Mouse (Mus musculus) 3134 (cell line): ENCODE results near the gene 2310039H08Rik.

ENCODE experiments used
- DNase-seq: peaks from one replicate; pipeline ENCODE4 v3.0.0-alpha.2; 2011; ENCODE audit warnings: low spot score; ENCODE audit not compliant: insufficient read length; ENCODE audit errors: extremely low read depth

Gene 2310039H08Rik

DNA sequence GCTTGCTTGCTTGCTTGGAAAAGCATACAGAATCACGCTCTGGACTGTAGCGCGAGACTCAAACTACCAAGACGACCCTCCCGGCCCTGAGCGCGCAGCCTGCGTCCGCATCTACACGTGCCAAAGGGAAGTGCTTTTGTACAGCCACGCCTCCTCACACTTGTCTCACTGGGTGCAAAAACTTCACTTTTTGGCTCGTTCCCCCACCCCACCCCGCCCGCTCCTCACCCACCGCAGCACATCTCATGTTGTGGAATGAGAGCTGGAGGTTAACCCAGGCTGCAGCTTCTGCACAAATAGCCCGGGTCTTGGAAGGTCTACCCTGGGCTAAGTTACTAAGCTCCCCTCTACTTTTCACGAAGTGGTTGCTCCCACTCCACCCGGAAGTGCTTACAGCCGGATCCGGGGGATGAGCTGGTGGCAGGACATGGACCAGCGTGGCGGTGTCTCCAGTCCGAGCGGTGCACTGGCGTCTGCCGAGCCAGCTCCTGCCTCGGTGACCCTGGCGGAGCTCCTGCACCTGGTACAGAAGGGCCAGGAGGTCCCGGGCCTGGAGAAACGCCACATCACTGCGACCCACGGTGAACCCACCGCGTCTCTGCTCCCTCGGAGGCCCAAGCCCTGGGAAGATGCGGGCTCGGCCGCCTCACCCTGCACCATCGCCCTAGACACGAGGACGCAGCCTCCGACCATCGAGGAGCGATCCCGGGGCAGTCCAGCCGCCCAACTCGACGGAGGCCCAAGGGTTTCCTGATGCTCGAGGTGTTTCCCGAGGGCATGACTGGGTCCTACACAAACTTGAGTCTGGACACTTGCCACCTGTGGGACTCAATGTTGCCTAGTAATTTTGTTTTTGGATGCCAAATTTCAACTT, at the start of gene 2310039H08Rik:
2310039H08Rik (plus strand) TSS at position 232 of the 874 bp plus-strand sequence.
- DNase-seq: peak; percentile 94

DNA sequence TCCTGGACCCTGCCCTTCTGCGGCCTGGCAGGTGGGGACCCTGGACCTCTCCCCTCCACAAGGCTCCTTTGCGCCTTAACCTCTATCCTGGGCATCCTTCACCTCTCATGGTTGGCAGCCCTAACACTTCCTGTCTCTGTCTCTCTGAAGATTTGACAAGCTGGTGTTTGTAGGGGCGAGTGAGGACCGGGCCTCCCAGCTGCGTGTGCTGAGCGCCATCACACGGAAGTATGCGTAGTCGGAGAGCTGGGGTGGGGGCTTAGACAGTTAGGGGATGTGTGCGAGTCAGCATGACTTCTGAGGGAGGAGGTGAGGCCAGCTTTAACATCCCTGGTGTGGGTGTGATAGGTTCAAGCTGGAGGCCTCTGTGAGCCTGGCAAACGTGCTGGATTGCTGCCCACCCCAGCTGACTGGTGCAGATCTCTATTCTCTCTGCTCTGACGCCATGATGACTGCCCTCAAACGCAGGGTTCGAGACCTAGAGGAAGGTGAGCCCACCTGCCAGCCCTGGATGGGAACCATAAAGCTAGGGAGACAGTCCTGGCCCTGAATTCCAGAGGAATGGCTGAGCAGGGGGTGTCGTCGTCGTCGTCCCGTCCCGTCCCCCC, 47.9 kb upstream of the 2310039H08Rik start:
- no peak for DNase-seq

DNA sequence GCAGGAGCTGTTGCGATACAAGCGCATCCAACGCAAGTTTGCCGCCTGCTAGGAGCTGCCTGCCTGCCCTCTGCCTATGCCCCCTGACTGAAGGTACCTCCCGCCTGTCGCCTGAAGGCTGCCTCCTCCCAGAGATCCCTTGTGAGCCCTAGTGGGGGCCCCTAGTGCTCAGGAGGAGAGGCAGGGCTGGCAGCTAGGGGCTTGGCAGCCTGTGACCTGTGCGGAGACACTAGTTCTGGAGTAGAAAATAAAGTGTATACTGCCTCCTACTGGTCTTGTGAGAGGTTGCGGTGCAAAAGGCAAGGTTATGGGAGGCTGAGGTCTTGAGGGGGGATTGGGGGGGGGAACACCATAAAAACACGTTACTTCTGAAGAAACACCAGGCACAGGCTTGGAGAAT, 47.2 kb upstream of the 2310039H08Rik start:
- peak; percentile 46 for DNase-seq

GRCm38 (mm10) chr17:46725731-46726645, 46.4 kb upstream of the 2310039H08Rik start:
- DNase-seq: no peak

DNA sequence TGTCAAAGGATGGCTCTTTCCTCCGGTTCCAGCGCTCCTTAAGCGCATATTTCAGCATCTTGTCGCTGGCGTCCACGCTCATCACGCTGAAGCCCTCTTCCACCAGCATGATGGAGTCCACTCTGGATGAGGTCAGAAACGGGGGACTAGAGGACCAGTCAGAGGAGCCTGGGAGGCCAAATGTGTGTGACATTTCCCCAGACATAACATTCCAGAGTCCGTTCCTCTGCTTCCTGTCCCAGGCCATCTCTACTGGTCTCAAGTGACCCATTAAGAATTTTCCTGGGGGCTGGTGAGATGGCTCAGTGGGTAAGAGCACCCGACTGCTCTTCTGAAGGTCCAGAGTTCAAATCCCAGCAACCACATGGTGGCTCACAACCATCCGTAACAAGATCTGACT, 45.2 kb upstream of the 2310039H08Rik start:
- DNase-seq: no peak

DNA sequence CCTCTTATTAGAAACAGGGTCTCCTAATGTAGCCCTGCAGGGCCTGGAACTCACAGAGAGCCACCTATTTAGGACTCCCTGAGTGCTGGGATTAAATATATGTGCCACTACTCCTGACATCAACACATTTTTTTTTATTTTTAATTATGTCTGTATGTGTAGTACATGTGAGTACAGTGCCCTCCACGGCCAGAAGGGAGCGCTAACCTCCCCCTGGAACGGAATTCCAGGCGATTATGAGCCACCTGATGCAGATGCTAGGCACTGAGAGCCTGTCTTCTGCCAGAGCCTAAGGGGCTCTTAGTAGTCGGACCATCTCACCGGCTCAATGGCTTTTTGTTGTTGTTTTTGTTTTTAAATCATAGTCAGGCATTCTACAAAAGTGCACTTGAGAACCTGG, 44.4 kb upstream of the 2310039H08Rik start:
- no peak for DNase-seq

DNA sequence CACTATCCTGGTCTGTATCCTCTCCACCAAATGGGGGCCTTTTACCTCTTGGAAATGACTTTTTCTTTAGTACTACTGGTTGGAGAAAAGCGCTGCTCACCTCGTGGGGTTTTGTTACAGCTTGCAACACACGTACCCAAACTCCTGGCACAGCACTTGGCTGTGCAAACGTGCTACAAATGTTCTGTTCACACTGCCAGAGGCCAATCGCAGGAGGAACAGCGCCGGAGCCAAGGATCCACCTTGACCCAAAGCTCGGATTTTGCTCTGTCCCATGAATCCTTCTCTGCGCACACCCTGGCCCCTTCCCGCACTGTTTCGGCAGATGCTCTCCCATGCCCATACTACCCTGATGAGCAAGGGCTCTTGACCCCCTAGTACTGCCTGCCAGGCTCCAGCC, 43.9 kb upstream of the 2310039H08Rik start:
- DNase-seq: no peak

DNA sequence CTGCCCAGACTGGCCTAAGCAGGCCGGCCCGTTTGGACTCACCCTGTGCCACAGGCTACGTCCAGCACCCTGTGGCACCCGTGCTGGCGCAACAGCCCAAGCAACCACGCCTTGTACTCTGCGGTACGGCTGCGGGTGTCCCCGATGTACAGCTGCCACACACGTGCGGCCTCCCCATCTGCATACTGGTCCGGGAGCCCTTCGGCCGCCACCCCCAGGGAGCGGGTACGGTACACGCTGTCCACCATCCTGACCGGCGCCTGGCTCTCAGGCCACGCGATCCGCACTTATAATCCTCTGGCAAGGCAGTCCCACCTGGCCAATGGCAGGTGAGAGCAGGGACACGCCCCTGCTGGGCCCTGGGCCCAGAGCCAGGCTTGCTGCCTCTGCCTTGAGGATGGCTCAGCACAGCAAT, 43.5 kb upstream of the 2310039H08Rik start, which contains the start of gene Gnmt:
Gnmt (minus strand) TSS at position 265 of the 415 bp plus-strand sequence.
- no peak for DNase-seq

DNA sequence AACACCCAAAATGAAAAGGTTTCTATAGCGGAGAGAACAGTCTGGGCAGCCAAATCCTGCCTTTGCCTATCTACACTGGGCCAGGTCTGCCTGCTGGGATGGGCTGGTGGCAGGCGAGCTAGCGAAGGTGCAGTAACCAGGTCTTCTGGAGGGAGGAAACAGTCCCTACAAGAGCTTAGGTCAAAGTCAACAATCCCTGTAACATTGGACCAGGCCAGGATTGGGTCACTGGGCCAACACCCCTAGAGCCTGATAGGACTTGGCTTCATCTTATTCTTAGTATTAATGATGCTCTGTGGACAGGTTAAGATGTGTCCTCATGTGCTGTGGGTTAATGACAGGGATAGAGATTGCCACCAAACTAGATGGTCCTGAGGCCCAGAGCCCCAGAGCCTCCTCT, 38.4 kb upstream of the 2310039H08Rik start:
- DNase-seq: no peak

DNA sequence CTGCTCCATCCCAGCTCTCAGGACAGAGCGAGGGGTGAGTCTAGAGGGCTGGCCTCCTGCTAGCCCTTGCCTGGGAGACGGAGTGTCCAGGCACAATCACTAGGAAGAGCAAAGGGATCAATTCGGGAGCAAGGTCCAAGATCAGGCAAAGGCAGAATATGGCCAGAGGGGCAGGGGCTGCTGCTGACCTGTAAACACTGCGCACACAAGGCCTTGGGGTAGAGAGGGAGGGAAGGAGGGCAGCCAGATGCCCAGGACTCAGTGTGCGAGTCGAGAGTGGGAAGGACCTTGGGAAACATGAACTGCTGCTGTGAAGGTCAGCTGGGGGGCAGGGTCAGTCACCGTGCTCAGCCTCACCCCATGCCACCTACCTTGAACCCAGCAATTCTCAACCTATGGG, 37.1 kb upstream of the 2310039H08Rik start:
- no peak for DNase-seq

DNA sequence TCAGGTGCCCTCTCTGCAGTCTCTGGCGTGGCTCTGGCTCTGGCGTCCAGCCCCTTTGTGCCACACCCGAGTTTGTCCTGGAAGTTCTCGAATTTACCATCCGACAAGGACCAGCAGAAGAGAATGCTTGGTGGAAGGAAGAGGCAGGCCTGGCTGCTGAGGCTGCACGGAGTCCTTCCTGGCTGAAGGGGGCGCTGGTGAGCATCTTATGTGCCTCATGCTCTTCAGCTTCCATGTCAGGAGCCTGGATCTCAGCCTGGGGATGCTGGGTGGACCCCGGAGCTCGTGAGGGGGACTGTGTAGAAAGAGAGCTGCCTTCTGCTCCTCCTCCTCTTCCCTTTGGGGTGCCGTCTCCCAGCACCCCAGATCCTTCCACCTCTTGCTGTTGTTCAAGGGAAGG, 36.3 kb upstream of the 2310039H08Rik start:
- DNase-seq: peak; percentile 41

DNA sequence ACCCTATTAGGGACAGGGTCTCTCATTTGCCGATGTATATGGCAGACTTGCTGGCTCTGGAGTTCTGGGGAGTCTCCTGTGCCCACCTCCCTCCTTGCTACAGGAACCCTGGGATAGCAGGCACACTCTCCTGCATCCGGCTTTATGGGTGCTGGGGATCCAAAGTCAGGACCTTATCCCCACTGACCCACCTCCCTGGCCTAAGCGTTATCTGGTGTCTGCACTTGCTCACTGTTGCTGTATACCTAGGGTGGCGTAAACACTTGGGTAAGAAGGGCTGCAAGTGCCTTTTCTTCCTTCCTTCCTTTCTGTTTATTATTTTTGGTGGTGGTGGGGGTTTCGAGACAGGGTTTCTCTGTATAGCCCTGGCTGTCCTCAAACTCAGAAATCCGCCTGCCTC, 31.1 kb upstream of the 2310039H08Rik start:
- DNase-seq: no peak

GRCm38 (mm10) chr17:46742986-46743385, 29.4 kb upstream of the 2310039H08Rik start:
- DNase-seq: no peak

- DNase-seq: no peak
Measured at GRCm38 (mm10) chr17:46745506-46745905, 26.9 kb upstream of the 2310039H08Rik start.

- DNase-seq: no peak
Measured at GRCm38 (mm10) chr17:46747234-46747633, 25.2 kb upstream of the 2310039H08Rik start.

DNA sequence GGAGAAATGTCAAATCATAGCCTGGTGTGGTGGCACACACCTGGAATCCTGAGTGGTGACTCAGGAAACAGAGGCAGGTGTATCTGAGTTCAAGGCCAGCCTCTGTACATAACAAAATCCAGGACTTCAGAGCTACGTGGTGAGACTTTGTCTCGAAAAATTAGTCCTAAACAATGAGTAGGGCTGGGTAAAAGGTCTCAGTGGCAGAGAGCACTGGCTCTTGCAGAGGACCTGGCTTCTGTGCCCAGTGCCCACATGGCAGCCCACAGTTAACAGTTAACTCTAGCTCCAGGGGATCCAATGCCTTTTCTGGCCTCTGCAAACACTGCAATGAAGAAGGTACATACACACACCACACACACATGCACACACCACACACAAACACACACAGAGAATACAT, 24.6 kb upstream of the 2310039H08Rik start:
- no peak for DNase-seq

DNA sequence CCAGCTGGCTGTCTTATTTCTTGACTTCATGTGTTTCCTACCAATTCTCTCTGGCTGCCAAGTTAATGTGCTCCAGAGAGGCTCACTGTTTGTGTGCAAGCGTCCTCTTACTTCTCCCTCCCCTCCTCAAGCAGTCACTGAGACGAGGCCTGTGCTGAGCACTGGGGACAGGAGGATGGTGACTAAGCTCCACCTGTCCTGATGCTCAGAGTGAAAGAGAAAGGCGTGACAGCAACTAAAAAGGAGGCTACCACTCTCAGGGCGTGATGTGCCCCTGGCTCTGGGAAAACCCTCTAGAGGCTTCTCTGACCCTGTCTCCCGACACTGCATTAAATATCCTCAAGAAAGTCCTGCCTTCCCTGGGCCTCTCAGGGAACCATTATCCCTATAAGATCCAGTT, 23.2 kb upstream of the 2310039H08Rik start:
- DNase-seq: no peak

DNA sequence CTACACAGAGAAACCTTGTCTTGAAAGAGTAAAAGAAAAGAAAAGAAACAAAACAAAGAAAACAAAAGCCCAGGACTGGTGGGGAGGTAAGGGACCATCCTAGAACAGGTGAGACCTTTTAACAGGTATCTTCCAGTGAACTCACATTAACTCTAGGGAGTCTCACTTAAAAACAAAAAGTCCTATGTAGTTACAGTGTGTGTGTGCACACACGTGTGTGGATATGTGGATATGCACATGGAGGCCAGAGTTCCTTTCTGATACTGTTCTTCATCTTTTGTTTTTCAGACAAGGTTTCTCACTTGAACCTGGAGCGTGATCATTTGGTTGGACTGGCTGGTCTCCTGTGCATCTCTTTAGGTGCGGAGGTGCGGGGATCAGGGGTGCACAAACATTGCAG, 21.9 kb upstream of the 2310039H08Rik start:
- no peak for DNase-seq

- DNase-seq: no peak
Measured at GRCm38 (mm10) chr17:46751056-46751793, 21.2 kb upstream of the 2310039H08Rik start.
